Mouse (Mus musculus): ENCODE data around the gene Camta2.

Gene Camta2

DNA sequence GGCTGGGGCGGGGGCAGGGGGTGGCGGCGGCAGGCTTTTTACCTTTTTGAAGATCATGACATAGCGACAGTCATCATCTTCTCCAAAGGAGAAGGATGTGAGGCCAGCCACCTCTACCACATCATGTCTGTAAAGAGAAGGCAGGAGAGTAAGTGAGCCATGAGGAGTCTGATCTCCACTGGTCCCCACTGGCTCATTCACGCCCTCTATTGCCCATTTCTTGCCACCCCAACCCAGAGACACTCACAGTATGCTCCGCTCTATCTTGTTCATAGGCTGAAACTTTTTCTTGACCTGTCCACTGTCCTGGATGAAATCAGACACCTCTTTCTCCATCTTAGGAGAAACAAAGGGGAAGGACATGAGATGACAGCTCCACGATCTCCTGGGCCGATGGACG is 23.2 kb downstream of the Camta2 start:
- DNase-seq (ENCODE audit: low spot score in 2 of 2) = no peak

- DNase-seq (ENCODE audit: low spot score in 2 of 2) = no peak
These were observed 23.9 kb downstream of the Camta2 start for GRCm38 (mm10) chr11:70663957-70664356.

DNA sequence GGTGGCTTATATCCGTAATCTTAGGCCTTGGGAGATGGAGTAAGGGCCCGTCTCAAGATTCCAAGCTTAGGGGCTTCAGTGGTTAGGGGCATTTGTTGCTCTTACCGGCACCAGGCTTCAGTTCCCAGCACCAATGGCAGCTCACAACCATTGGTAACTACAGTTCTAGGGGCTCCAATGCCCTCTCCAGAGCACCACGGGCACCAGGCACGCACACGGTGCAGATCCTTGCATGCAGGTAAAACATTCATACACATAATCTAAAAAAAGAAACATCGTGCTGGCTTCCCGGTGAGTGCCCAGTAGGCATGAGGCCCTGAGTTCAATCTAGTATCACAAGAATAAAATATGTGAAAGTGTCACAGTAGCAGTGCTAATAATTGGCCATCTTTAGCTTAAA is 24.8 kb downstream of the Camta2 start:
- no peak for DNase-seq (ENCODE audit: low spot score in 2 of 2)

- no peak for DNase-seq (ENCODE audit: low spot score in 2 of 2)
These were observed 27.3 kb downstream of the Camta2 start for GRCm38 (mm10) chr11:70660571-70660970.

GRCm38 (mm10) chr11:70658942-70659341 is 29.0 kb downstream of the Camta2 start:
- no peak for DNase-seq (ENCODE audit: low spot score in 2 of 2)

GRCm38 (mm10) chr11:70658521-70658920 is 29.4 kb downstream of the Camta2 start:
- no peak for DNase-seq (ENCODE audit: low spot score in 2 of 2)

GRCm38 (mm10) chr11:70657991-70658390 is 29.9 kb downstream of the Camta2 start:
- no peak for DNase-seq (ENCODE audit: low spot score in 2 of 2)

DNA sequence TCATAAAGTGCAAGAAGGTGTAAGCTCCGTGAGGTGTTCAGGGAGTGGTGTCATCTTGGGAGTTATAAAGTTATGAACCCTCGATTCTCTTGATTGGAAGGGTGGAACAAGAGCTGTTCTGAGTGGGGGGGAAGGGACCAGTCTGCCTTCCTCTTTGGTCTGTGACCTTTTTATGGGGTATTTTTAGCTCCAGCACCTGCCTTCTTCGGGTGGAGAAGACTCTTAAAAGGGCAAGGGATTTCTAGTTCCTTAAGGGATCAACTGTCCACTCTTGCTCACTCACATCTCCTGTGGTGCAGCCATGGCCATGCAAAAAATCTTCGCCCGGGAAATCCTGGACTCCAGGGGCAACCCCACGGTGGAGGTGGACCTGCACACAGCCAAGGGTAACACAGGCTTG is 30.3 kb downstream of the Camta2 start:
- DNase-seq (ENCODE audit: low spot score in 2 of 2) = no peak

- no peak for DNase-seq (ENCODE audit: low spot score in 2 of 2)
These were observed 30.9 kb downstream of the Camta2 start, which contains the start of gene Eno3 for GRCm38 (mm10) chr11:70656964-70657363. Eno3 (plus strand) TSS chr11:70657202.

DNA sequence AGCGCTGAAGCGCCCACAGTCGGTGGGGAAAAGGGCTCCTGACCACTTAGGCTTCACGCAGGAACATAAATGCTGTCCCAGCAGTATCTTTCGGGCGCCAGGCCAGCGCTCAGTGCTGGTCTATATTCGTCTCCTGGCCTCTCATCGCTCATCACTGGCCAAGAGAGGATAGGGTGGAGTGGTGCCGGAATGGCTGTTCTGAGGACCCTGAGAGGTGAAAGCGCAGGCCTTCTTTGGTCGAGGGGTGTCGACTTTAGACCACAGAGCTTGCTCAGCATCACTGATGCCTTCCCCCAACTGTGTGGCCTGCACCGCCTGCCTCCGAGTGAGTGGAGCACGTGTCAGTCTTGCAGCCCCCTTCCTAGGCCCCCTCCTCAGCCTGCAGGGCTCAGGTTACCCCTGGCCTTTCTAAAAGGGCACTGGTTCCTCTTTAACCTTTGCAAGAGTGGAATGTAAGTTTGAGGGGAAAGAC is 31.4 kb downstream of the Camta2 start:
- DNase-seq (ENCODE audit: low spot score in 2 of 2) = no peak

- no peak for DNase-seq (ENCODE audit: low spot score in 2 of 2)
These were observed 32.1 kb downstream of the Camta2 start for GRCm38 (mm10) chr11:70655571-70656455.

- DNase-seq (ENCODE audit: low spot score in 2 of 2) = peak; percentile 68 to 72
These were observed 32.9 kb downstream of the Camta2 start for GRCm38 (mm10) chr11:70654923-70655570.

DNA sequence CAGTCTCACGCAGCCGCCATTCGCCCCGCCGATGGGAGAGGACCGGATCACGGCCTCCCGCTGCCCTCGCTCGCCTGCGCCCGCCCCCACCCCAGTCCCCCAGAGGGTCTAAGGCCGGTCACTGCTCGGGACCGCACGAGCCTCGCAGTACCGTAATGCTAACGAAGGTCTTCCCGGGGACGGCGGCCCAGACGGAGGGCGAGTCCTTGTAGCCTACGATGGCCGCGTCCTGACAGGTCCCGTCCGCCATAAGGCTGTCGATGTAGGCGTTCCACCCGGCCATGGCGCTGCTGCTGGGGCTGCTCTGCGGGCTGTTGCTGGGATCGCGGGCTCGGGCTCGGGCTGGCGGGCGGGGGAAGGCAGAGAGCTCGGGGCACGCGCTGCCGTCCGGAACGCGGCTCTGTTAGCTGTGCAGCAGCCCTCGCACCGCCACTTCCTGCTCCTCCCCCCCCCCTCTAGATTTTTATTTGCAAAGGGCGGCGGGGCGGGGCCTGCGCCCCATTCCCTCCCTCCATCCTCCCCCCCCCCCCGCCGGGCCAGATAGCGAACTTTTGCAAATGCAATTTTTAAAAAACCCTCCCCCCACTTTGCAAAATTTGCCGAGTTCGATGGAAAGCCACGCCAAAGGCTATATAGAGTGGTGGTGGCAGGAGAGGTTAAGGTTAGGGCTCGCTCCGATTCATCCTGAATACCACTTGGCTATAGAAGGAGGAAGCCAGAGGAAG is 33.5 kb downstream of the Camta2 start, which contains the start of gene Pfn1:
TSS of gene Pfn1 (minus strand) at position 447 of the 725 bp plus-strand sequence.
- DNase-seq (ENCODE audit: low spot score in 2 of 2) = peak; percentile 58 to 66

DNA sequence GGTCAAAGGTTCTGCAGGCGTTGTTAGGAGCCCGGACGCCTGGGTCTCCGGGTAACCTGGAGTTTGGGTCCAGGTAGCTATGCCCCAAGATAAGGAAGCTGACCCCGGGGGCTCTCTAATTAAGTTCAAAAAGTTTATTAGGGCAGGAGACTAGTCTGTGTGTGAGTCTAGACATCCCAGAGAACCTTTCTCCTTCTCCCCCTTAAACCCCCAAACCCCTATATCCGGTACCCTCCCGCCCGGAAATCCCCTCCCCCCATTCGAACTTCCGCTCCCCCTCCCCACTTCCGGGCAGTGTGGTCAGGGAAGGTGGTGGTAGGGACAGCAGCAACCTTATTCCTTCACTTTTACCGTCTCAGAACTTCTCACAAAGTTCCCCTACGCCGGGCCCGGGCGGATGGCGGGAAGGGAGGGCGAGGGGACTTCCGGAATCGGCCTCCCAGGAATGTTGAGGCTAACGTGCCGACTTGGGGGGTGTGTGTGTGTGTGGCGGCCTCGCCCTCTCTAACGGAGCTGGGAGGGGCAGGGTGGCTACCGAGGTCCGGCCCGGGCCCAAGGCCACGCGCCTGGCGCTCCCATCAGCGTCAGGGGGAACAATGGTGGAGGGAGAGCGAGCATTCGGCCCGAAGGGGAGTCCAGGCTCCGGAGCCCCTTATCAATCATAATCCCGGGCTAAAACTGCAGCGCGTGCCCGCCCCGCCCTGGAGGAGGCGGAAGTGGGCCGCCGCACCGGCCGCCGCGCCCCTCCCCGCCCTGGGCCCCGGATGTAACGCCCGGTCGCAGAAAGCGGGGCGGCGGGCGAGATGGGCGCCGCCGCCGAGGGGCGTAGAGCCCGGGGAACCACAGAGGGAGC is 34.3 kb downstream of the Camta2 start:
- DNase-seq (ENCODE audit: low spot score in 2 of 2) = peak in 1 of 2 experiments; percentile 44

- DNase-seq (ENCODE audit: low spot score in 2 of 2) = no peak
These were observed 35.0 kb downstream of the Camta2 start for GRCm38 (mm10) chr11:70652884-70653344.

DNA sequence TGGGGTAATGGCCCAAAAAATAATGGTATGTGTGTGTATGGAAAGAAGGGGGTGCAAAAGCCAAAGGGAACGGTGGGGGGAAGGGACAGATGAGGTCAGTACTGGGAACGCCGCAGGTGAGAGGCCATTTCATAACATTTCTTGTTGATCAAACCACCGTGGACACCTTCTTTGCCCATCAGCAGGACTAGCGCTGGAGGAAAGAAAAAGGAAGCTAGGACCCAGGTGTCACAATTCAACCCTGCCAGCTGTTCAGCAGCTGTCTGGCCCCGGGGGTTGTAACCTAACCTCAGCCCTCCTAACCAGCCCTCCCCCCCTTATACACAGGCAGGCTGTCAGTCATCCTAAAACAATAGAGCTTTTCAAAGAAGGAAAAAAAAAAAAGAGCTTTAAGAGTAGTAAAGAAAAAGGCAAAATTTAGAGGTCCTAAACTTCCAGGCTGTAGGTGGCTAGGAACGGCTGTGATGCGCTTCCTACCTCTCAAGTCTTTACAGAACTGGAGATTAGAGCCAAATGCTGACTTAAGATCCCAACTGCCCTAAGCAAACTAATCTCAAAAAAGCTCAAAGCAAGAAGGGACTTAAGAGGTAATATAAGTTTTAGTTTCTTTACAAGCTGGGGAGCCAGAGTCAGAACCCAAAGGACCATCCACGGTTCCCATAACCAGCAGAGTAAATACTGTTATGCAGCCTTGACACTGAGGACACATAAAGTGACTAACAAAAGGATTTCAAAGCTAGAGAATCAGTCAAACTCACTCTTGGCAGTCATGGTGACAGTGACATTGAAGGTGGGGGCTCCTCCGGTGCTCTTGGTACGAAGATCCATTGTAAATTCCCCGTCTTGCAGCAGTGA is 35.6 kb downstream of the Camta2 start:
- no peak for DNase-seq (ENCODE audit: low spot score in 2 of 2)

- no peak for DNase-seq (ENCODE audit: low spot score in 2 of 2)
These were observed 36.5 kb downstream of the Camta2 start for GRCm38 (mm10) chr11:70651391-70651790.

GRCm38 (mm10) chr11:70650322-70651175 is 37.4 kb downstream of the Camta2 start:
- no peak for DNase-seq (ENCODE audit: low spot score in 2 of 2)

DNA sequence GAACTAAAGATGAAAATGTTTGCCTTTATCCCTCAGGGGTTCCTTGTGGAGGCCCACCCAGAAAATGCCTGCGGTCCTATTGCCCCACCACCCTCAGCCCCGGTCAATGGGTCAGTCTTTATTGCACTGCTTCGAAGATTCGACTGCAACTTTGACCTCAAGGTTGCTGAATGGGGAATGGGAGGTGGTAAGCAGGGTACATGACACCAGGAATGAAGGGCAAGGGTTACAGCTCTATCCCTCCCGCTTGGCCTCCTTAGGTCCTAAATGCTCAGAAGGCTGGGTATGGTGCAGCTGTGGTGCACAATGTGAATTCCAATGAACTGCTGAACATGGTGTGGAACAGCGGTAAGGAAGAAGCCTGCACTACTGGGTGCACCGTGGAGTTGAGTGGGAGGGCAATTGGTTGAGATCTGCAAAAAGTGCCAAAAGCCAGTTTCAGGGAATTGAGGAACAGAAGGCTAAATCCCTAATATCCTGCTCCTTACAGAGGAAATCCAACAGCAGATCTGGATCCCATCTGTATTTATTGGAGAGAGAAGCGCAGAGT is 38.6 kb downstream of the Camta2 start:
- DNase-seq (ENCODE audit: low spot score in 2 of 2) = no peak

All from right cerebral cortex, adult 2 months (tissue).